Mouse (Mus musculus) brain, embryonic 18.5 days (tissue): ENCODE data around the gene Tekt4.

Source experiments
- DNase-seq: peaks from one replicate; pipeline ENCODE4 v3.0.0-alpha.2; 2012; ENCODE audit warnings: low read depth, low spot score

Tekt4 gene

GRCm38 (mm10) chr17:25474330-25475077, 20.1 kb downstream of the Tekt4 start:
- DNase-seq = no peak

GRCm38 (mm10) chr17:25475946-25476744, 21.7 kb downstream of the Tekt4 start:
- peak; percentile 45 for DNase-seq

- no peak for DNase-seq
Observed at GRCm38 (mm10) chr17:25480152-25480551, 25.7 kb downstream of the Tekt4 start.

- no peak for DNase-seq
Observed at GRCm38 (mm10) chr17:25480820-25481219, 26.4 kb downstream of the Tekt4 start.

GRCm38 (mm10) chr17:25482092-25482491, 27.7 kb downstream of the Tekt4 start:
- no peak for DNase-seq

- no peak for DNase-seq
Observed at GRCm38 (mm10) chr17:25497013-25497412, 42.6 kb downstream of the Tekt4 start, which contains the start of gene Sstr5. Sstr5 (minus strand) TSS chr17:25497288.

- no peak for DNase-seq
Observed at GRCm38 (mm10) chr17:25502599-25502998, 48.2 kb downstream of the Tekt4 start.

GRCm38 (mm10) chr17:25507799-25508198, 53.4 kb downstream of the Tekt4 start:
- no peak for DNase-seq

GRCm38 (mm10) chr17:25508860-25509577, 54.6 kb downstream of the Tekt4 start:
- DNase-seq = no peak

GRCm38 (mm10) chr17:25510074-25510830, 55.8 kb downstream of the Tekt4 start:
- DNase-seq = no peak

GRCm38 (mm10) chr17:25511876-25512275, 57.5 kb downstream of the Tekt4 start:
- DNase-seq = no peak

- DNase-seq = no peak
Observed at GRCm38 (mm10) chr17:25514055-25514454, 59.6 kb downstream of the Tekt4 start.

GRCm38 (mm10) chr17:25516315-25516714, 61.9 kb downstream of the Tekt4 start:
- no peak for DNase-seq

GRCm38 (mm10) chr17:25518144-25518543, 63.7 kb downstream of the Tekt4 start:
- DNase-seq = no peak

- no peak for DNase-seq
Observed at GRCm38 (mm10) chr17:25519511-25519910, 65.1 kb downstream of the Tekt4 start.

- no peak for DNase-seq
Observed at GRCm38 (mm10) chr17:25520492-25520891, 66.1 kb downstream of the Tekt4 start.

GRCm38 (mm10) chr17:25522080-25522479, 67.7 kb downstream of the Tekt4 start:
- no peak for DNase-seq
